Mouse (Mus musculus) cerebellum, adult 9-10 months (tissue): ENCODE data around the gene Gpr146.

Experiments
- DNase-seq: peaks from one replicate; pipeline ENCODE4 v3.0.0; 2022

Gene Gpr146

DNA sequence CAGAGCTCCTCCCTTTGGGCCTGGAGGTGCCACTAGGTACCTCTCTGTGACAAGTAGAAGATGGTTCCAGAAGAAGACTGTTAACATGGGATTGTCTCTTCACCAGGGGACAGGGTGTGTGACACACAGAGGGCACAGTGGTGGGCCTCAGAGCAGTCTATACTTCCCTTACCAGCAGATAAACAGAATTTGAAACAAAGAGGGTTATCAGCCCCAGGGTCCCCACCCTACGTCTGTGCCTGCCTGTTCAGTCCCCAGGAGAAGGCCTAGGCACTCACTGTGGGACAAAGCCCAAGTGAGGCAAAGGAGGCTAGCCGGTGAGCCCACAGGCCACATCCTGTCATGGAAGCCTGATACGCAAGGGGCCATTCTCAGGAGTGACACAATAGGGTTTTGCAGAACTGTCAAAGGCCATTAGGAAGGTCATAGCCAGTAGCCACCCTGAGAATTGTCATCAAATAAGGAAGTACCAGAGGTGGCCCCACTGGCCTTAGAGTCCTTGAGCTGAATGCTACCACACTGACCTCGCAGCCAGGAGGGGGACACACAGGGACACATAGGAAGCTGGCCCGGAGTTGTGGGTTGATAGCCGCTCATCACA is 27.4 kb downstream of the Gpr146 start, which contains the start of gene C130050O18Rik:
C130050O18Rik (plus strand) TSS at position 480 of the 601 bp plus-strand sequence.
- DNase-seq, result no peak

DNA sequence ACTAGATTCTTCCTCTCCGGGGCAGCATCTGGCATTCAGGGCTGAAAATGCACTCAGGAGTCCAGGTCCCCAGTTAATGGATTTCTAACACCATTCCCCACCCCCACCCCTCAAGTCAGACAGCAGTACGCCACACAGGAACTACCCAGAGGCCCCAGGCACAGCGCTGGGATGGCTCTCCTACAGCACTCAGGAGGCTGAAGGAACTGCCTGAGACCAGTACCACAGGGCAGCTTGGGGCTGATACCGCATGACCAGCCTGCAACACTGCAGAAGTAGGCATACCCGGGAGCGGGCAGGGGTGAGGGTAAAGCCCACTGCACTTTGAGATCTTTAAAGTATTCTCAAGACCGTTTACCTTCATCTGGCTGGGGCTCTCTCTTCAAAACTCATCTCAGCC is 28.0 kb downstream of the Gpr146 start:
- DNase-seq, result no peak

DNA sequence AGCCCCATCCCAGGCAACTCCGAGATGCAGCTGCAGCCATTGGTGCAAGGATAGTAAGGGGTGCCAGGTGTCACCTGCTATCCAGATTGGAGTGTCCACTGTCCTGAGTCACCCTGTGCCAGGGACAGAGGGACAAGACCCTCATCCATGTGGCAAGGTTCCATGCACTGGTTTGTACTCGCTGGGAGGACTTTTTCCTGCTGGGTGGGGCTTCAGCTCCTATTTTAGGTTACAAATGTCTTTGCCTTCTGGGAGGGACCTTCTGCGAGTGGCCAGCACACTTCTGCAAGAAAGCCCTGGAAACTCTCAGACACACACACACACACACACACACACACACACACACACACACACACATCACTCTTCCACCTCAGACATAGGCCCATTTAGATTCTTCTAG is 28.5 kb downstream of the Gpr146 start:
- no peak for DNase-seq

DNA sequence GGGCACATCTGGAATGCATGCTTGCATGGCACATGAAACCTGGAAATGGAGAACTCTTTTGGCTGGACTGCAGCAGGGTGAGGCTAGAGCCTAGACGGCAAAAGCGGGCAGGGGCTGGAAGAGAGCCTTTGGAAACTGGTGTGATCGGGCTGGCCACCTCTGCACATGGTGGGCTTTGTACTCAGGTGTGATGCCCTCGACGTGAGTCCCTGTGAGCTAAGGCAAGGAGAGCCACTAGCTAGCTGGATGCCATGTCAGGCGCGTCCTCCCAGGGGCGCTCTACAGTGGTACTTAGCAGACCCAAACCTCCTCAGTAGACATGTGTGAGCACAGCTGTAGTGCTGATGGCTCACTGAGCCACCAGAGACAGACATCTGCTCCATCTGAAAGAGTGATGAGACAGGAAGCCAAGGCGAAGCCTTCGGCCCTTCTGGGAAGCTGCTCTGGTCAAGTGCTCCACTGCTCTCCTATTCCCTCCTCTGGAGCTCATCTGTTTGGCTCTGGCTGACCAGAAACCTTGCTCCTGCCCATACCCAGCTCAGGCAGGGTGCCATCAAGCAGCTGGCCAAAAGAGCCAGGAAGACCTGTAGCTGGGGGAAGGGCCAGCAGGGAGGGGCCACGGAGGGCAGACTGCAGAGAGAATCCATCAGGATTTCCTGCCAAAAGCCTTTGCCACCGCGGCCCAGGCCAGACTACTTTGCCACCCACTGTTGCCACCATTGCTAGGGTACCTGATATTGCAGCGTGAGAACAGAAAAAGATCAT is 29.8 kb downstream of the Gpr146 start:
- no peak for DNase-seq

DNA sequence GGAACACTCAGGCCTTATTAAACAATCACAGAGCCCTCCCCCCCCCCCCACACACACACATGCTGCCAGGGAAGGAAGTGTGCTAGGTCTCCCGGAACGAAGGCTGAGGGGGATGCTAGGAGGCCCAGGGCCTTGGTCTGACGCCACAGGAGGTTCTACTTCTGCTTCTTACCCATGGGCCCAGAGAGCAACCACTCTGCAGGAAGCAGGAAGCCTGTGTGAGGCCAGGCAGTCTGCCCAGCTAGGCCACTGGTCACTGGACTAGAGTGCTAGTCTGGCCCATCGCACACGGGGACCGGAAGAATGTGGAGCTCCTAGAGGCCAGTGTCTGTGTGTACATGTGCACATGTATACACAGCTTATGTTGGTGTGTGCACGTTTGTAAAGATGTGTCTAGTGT is 31.0 kb downstream of the Gpr146 start:
- DNase-seq, result no peak

DNA sequence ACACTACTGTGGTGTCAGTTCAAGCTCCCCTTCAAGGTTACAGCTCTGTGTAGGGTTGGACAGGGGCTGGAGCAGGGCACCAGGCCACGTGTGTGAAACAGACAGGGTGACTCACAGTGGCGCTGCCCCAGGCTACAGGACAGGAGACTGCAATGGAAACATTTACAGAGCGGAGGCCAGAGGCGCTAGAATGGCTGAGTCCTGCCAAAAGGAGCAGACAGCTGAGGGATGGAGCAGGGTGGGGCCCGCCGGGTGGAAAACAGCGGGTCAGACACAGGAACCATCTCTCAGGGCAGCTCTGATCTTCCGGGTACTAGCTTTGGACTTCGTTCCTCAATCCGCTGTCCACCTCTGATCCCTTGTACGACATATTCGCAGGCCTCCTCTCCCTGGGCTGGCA is 31.9 kb downstream of the Gpr146 start:
- no peak for DNase-seq

DNA sequence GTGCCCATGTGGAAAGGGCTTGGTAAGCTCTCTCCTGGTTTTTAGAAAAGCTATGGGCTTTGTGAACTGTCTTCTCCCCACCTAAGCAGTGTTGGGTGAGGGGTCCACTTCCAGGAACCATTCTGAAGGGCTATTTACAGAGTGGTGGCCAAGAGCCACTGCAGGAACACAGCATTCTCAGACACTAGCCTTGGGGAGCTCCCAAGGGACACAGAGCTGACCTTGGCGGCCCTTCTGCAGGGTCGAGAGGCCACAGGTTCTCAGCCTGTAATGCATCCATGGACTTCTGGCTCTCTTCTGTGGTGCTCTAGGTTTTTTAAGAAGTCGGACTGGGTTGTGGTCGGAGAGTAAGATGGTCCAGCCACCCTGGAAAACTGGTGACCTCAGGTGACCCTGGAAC is 32.6 kb downstream of the Gpr146 start:
- DNase-seq, result no peak

DNA sequence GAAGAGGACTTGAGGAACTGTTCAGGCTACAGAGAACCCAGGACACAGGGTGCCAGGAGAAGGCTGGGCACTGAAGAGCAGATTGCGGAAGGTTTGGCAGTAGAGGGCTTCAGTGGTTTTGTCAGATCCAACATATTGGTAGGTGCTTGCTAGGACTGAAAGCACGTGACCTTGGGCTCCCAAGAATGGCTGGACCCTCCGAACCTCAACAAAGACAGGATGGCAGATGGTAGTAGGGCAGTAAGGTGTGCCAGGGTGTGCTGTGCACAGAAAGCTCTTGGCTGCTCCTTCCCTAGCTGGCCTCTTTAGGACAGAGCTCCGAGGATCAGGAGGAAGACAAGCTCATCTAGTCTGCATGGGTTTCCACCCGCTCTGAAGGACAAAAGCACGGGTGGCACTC is 33.6 kb downstream of the Gpr146 start:
- peak; percentile 68 for DNase-seq

DNA sequence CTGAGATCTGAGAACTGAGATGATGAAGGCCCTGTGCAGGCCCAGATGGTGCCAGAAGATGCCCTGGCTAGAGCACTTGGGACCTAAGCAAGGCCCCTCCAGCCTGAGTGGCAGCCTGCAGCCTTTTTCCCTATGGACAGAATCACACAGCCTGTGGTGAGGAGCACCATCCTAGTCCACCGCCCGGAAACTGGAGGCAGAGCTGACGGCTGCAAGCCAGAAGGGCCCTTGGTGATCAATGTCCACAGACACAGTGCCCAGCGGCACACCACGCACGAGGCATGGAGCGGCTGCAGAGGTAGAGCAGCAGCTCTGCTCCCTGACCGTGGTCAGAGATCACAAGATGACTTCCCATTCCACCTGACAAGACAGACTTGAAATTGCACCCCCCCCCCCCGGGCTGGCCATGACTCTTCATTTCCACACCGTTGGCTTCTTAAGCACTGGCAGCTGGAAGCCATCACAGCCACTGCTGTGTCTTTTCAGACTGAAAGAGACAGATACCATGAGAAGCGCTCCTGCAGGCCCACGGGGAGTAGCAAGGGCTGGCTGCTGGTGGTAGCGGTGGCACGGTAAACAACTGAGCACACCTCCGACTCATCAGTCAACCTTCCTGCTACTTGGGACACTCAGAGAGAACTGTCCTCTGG is 34.3 kb downstream of the Gpr146 start:
- DNase-seq, result no peak

DNA sequence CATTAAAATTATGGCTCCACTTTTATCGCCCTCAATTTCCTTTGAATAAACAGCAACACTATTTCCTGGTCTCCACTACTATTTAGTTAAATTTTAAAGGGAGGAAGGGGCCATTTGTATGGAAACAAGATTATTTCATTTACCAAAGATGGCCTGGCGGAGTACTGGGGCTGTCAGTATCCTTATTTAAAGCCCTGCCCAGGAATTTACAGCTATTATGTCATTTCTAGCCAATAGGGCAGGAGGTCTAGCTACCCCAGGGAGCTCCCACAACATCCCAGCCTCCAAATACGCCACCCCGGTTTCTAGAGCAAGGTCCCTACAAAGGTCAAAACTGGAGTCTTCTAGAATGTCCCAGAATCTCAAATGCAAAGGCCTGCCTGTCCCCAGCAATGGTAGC is 36.0 kb downstream of the Gpr146 start:
- DNase-seq, result no peak

DNA sequence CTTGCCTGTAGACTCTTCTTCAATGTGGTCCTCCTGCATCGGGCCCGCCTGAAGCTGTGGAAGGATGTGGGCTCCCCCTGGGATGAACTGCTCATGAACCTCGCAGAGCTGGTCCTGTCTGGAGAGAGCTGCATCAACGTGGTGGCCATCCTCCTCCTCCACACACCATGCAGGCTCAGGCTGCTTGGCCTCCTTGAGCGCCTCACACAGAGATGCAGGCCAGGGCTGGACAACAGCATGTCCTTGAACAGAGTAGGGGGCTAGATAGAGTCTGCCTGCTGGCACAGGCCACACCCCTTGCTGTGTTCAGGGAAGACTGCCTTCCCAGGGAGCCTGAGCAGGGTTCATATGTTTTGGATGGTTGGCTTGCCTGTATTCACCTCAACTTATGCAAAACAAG is 37.5 kb downstream of the Gpr146 start:
- DNase-seq, result no peak

DNA sequence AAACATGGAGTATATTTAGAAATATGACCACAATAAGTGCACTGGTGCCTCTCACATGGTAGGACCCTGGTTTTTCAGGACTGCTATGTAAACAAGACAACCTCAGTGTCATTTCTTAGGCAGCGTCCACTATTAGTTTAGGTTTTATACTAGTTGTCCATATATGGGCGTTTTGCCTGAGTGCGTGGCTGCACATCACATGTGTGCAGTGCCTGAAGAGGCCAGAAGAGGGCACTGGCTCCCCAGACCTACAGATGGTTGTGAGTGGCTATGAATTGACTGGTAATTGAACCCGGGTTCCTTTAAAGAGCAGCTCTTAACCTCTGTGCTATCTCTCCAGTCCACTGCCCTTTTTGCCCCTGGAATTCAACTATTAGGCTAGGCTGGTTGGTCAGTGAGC is 39.4 kb downstream of the Gpr146 start:
- no peak for DNase-seq

DNA sequence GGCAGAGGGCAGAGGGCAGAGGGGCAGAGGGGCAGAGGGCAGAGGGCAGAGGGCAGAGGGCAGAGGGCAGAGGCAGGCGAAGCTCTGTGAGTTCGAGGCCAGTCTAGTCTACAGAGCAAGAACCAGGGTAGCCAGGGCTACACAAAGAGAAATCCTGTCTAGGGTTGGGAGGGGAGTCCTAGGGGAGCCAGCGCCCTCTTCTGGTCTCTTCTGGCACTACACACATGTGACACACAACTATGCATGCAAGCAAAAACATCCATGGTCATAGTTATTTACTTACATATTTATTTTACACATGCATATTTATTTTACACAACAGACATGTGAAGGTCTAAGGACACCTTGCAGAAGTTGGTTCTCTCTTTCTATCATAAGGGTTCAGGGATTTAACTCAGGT is 40.0 kb downstream of the Gpr146 start:
- no peak for DNase-seq

DNA sequence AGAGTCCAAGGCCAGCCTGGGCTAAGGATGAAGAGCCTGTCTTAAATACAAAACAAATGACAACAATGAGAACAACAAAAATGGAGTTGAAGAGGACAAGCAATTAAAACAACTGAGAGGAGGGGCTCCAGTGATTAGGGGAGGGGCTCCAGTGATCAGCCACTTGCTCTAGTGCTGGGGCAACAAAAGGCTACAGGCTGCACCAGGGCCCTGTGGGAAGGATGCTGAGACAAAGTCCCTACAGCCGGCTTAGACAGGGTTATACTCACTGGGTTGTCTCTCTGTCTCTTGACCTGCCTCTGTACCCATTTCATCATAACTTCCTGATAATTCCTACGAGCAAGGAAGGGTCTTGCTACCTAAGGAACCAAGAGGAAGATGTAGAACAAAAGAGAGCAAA is 40.6 kb downstream of the Gpr146 start:
- DNase-seq, result no peak

DNA sequence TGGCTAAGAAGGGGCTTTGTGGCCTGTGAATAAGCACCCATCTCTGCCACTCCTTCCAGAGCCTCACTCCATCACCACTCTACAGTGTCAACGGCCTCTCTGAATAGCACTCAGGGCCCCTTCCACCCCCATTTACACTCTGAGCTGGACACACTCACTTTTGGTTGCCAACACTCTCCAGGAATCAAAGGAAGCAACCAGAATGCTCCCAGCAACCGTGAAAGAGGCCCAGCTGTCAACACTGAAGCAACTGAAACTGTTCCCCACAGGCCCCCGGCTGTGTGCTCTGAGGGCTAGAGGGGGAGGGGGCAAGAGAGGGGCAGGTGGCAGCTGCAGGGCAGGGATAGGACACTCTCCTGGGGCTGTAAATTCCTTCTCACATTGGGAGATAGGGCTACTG is 41.1 kb downstream of the Gpr146 start:
- no peak for DNase-seq

DNA sequence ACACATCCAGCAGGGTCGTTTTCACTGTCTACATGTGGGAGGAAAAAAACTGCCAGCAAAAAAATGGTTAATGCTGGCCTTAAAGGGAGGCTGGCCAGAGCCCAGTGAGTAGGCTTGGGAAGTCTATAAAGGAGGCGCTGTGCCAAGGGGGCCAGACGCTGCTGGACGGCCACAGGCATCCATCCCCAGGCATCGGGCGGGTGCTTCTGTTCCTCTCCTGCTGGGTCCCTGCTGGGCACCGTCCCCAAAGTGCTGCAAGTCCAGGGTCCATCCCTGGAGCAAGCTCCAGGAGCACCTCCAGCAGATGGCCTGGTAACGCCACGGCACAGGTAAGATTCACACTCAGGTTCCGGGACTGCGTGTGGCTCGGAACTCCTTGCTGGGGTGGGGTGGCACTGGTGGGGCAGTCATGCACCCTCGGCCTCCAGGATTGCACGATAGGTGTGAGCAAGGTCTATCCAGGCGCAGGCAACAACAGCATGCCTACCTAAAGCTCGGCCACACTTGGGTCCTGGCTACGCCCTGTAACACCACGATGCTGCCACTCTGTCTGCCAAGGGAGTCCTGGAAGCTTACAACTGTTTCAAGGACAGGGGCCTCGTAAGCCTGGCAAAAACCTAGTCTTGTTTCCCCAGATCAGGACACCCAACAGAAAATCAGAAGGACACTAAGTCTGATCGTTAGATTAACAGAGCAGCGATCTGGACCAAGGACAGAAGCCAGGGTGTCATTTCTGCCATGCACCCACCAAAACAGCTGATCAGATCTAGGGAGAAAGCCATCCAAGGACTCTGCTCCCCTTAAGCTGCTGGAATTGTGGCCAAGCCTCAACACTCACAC is 45.7 kb downstream of the Gpr146 start, which contains the start of gene Gper1:
Gper1 (plus strand) TSS at position 126 of the 840 bp plus-strand sequence.
- DNase-seq, result peak; percentile 63

DNA sequence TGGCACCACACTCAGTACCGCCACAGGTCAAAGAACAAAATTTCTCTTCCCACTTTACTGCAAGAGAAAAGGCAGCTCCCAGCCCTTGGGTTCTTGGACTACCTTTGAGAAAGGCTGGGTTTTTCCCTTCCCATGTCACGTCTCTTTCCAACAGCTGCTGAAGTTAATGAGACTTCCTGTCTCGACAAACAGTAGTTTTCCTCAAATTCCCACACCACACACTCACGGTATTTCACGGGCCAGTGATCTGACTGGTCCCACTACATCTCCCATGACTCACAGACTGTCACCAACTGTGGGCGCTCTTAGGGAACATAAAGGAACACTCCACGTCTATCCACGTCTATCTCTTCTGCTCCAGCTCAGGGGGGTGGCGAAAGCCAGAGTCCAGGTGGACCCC is 47.7 kb downstream of the Gpr146 start:
- no peak for DNase-seq

DNA sequence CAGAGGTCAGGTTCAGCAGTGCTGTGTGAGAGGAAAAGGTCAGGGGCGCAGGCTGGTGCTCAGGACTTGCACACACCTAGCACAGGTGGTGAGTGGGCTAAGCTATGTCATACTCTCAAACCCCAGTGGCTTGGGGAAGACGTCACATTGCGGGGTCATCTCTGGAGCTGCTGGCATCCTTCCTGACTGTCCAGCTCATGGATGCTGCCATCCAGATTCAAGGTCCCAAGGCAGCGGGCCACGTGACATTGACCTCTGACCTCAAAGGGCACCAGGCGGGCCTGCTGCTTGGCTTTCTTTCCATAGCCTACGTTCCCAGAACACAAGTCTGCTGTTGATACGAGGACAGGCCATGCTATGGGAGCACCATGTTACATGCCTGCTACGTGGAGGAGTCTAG is 49.5 kb downstream of the Gpr146 start:
- DNase-seq, result no peak

DNA sequence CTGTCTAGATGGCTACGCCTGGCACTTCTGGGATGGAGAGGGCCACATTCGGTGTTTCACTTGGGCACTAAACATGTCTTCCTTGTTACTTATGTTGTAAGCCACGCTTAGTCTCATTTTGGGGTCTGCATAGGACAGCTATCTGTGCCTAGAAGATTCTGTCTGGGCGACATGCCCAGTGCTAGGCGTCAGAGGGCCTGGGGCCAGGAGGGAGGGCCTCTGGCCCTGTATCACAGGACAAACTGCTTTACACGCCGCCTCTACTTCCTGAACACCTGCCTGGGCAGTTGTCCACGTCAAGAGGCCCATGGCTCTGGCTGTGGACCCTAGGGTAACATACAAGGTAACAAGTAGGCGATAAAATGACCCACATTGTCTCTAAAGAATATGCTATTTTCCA is 50.5 kb downstream of the Gpr146 start:
- DNase-seq, result no peak

DNA sequence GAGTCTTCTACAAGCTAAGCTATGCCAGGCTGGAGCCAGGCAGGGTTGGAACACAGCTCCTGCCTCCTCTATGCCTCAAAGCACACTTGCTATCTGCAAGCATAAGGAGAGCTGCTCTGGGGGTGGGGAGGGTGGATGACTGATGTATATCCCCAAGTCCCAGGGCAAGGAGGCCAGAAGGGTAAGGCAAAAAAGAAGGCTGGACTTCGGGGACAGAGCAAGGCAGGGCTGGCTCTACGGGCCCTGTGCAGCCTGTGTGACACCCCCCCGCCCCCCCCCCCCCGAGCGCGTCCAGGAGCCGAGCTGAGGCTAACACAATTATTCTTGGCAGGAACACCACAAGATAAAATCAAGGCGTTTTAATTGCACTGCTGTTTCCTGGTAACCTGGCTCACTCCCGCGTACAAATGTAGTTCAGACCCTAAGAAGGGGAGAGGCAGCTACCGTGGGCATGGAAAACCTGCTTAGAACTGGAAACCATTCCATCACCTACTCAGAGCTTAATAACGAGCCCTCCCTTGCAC is 52.4 kb downstream of the Gpr146 start:
- no peak for DNase-seq

DNA sequence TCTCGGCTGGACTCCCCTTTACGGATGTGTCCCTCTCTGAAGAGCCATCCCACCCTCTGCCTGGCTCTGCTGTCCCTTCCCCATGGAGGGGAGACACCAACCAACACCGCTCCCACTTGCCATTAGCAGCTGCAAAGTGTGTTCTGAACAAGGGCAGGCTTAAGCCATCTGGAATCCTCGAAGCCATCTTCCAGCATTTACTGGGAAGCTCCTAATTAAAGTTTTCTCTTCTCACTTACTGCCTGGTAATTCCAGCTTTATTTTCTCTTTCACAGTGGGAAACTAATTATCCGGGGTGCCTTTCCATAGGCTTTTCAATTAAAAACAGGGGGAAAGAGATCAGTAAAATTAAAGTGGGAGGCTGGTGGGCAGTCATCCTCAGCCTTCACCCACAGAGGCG is 54.8 kb downstream of the Gpr146 start:
- no peak for DNase-seq

DNA sequence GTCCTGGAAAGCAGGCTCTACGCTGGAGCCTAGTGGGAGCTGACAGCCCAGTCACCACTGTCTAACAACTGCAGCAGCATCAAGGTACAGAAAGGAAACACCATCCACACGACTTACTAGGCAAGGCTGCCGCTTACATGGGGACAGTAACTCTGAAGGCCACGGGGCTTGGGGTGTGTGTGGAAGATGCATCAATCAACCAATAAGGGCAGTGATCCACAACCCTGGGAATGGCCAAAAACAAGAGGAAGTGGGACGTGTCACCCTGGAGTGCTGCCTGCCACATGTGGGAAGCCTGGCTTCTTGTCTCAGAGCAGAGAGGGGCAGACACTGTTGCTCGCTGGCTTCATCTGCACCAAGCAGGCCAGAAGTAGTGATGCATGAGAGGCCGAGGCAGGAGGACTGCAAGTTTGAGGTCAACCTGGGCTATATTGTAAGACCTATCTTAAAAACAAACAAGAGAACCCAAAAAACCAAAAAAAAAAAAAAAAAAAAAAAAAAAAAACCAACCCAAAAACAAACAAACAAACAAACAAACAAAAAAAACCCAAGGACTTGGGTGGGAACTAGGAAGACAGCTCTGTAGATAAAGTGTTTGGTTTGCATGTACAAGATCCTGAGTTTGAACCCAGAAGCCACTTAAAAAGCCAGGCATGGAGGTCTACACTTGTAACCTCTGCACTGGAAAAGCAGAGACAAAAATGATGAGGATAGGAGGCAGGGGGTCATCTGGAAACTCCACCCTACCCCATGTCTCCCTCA is 55.4 kb downstream of the Gpr146 start:
- DNase-seq, result no peak
